Mouse (Mus musculus) erythroblast, embryonic 14.5 days (primary cell): ENCODE measurements around the gene Vamp2.

ENCODE experiments used
- GATA1 ChIP-seq: IDR thresholded peaks from 2 replicates; pipeline ENCODE4 v1.6.1; 2012; ENCODE audit warnings: low read length, inconsistent platforms, mixed read lengths
- TAL1 ChIP-seq: IDR thresholded peaks from 3 replicates; pipeline ENCODE4 v1.6.1; 2012; ENCODE audit warnings: low read length, inconsistent platforms, mixed read lengths

DNA sequence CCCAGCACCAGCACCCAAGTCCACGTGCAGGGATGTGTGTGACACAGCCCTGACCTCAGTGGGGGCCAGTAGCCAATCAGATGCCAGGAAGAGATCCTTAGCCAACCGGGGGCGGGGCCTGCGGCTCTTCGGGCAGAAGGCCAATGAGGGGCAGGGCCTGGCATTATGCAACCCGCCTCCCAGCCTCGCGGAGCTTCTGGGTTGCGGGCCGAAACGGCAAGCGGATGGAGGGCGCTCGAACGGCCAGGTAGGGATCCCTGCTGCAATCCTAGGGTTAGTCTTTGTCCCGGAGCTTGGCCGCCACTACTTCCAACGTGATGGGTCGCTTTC is 10.4 kb downstream of the Vamp2 start:
- TF ChIP-seq GATA1 = no peak
- TF ChIP-seq TAL1 = no peak
